8 mouse cellular contexts compared by ENCODE assay signal in the genomic region with DNA sequence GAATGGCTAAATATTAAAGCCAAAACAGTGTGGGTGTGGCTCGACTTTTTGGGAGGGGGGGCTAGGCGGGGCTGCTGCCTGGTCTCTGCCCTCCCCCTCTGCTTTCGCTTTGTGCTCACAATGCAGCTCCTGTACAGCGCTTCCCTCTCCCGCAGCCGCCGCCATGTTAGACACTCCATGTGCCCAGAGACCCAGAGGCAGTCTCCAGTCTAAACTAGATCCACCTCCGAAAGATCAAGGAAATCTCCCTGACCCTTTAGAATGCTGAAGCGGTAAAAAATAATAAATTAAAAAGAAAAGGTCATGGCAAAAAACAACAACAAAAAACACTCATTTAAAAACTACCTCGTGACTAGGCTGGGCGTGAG. TPM values are rescaled to one million over a fixed set of nuclear protein-coding genes. Genes with fewer than 3 reads are reported as not detected.
DNase-seq lines count a peak whose midpoint lies in the region; ATAC-seq and TF ChIP-seq lines count a peak whose summit lies in the region.

No protein-coding gene starts in this region.

- H3K79me2 ChIP-seq in heart, adult 2 months (replicated peaks; ENCODE audit: control insufficient read depth, insufficient read depth, low read length): no peaks in the 10 kb centered on the region; the same call in none of the 2 replicates

- H3K4me3 ChIP-seq in embryonic facial prominence, embryonic 14.5 days (ENCODE audit: low read depth, low read length): peak overlapping the region; percentile 87
- peak overlapping the region; percentile 92 for H3K4me3 ChIP-seq in heart, adult 2 months
- H3K4me3 ChIP-seq in limb, embryonic 13.5 days: peak overlapping the region; percentile 96
- peak overlapping the region; percentile 90 for H3K4me3 ChIP-seq in midbrain, embryonic 15.5 days
- peak overlapping the region; percentile 97 for H3K4me3 ChIP-seq in spleen, adult 2 months (ENCODE audit: extremely low read depth, insufficient read depth, insufficient read length)

- TF ChIP-seq POLR2A in heart, adult 2 months (IDR thresholded peaks at IDR 0.05; ENCODE audit: insufficient read depth, low read depth, low read length): peak; percentile 58; the same call in 1 of the 2 replicates
- TF ChIP-seq POLR2A in spleen, adult 2 months (IDR thresholded peaks at IDR 0.05; ENCODE audit: low read depth, low read length): peak; percentile 54

- H3K4me1 ChIP-seq in embryonic facial prominence, embryonic 14.5 days (ENCODE audit: control insufficient read depth, insufficient read depth, low read length): peaks cover 11% of the 10 kb centered on the region
- H3K4me1 ChIP-seq in heart, adult 2 months (ENCODE audit: control insufficient read depth, insufficient read depth, low read length): no peaks in the 10 kb centered on the region; the same call in 1 of the 2 replicates
- peaks cover 31% of the 10 kb centered on the region for H3K4me1 ChIP-seq in limb, embryonic 13.5 days
- peaks cover 39% of the 10 kb centered on the region for H3K4me1 ChIP-seq in midbrain, embryonic 15.5 days
- no peaks in the 10 kb centered on the region; the same call in none of the 2 replicates for H3K4me1 ChIP-seq in spleen, adult 2 months (ENCODE audit: control insufficient read depth, insufficient read depth, insufficient read length)

- no peaks in the 10 kb centered on the region for H3K27me3 ChIP-seq in embryonic facial prominence, embryonic 14.5 days (replicated peaks; ENCODE audit: control insufficient read depth, insufficient read depth, low read length)
- H3K27me3 ChIP-seq in heart, adult 2 months (ENCODE audit: control insufficient read depth, insufficient read depth, low read length): no peaks in the 10 kb centered on the region
- H3K27me3 ChIP-seq in limb, embryonic 13.5 days: no peaks in the 10 kb centered on the region
- no peaks in the 10 kb centered on the region for H3K27me3 ChIP-seq in midbrain, embryonic 15.5 days (replicated peaks)
- no peaks in the 10 kb centered on the region for H3K27me3 ChIP-seq in spleen, adult 2 months (ENCODE audit: control insufficient read depth, insufficient read depth, low read length)

- intact Hi-C loops in heart, adult 2 months (cut with DNase I): loop anchor here (5.0 to 10.0 kb wide), 4 partner anchors 51 to 311 kb away; partner anchors contain the start of genes Abtb2 and Cat

- no peaks in the 10 kb centered on the region for H3K9me3 ChIP-seq in embryonic facial prominence, embryonic 14.5 days (ENCODE audit: control insufficient read depth, low read length)
- H3K9me3 ChIP-seq in limb, embryonic 13.5 days: no peaks in the 10 kb centered on the region
- no peaks in the 10 kb centered on the region for H3K9me3 ChIP-seq in midbrain, embryonic 15.5 days

- peak overlapping the region; percentile 100 for H3K27ac ChIP-seq in embryonic facial prominence, embryonic 14.5 days (replicated peaks; ENCODE audit: low read depth, low read length)
- peak overlapping the region; percentile 99 for H3K27ac ChIP-seq in heart, adult 2 months
- H3K27ac ChIP-seq in limb, embryonic 13.5 days: peak overlapping the region; percentile 100
- H3K27ac ChIP-seq in midbrain, embryonic 15.5 days: peak overlapping the region; percentile 100
- H3K27ac ChIP-seq in spleen, adult 2 months (ENCODE audit: insufficient read depth, low read length): peak overlapping the region; percentile 95

- 0% methylated on average over 11 of the region's 11 CpGs for WGBS in embryonic facial prominence, embryonic 14.5 days
- 1% methylated on average over 11 of the region's 11 CpGs for WGBS in heart, adult 2 months
- under 1% methylated on average over 11 of the region's 11 CpGs for WGBS in limb, embryonic 13.5 days
- 0% methylated on average over 11 of the region's 11 CpGs for WGBS in midbrain, embryonic 15.5 days
- WGBS in spleen, adult 2 months: under 1% methylated on average over 11 of the region's 11 CpGs

- peak; percentile 78 for ATAC-seq in embryonic facial prominence, embryonic 14.5 days (ENCODE audit: low read depth)
- ATAC-seq in limb, embryonic 13.5 days (ENCODE audit: low FRiP score, low read depth): peak; percentile 75
- peak; percentile 75 for ATAC-seq in midbrain, embryonic 15.5 days (replicated peaks)

- no peak for TF ChIP-seq CTCF in heart, adult 2 months (IDR thresholded peaks at IDR 0.05)
- TF ChIP-seq CTCF in spleen, adult 2 months (IDR thresholded peaks at IDR 0.05; ENCODE audit: extremely low read depth, insufficient read depth, insufficient read length, insufficient replicate concordance): no peak

- peaks cover 32% of the 10 kb centered on the region for H3K36me3 ChIP-seq in embryonic facial prominence, embryonic 14.5 days (ENCODE audit: control insufficient read depth, insufficient read depth, low read length)
- H3K36me3 ChIP-seq in heart, adult 2 months (ENCODE audit: control insufficient read depth, insufficient read depth, low read length): peaks cover 21% of the 10 kb centered on the region
- H3K36me3 ChIP-seq in limb, embryonic 13.5 days: peaks cover 27% of the 10 kb centered on the region
- H3K36me3 ChIP-seq in midbrain, embryonic 15.5 days (replicated peaks): peaks cover 13% of the 10 kb centered on the region; the same call in 1 of the 2 replicates
- H3K36me3 ChIP-seq in spleen, adult 2 months (ENCODE audit: control insufficient read depth, insufficient read depth, low read length): peaks cover 6% of the 10 kb centered on the region; the same call in 1 of the 2 replicates

- TF ChIP-seq EP300 in heart, adult 2 months (IDR thresholded peaks at IDR 0.05; ENCODE audit: insufficient read depth, low read depth, low read length): no peak

- H3K9ac ChIP-seq in embryonic facial prominence, embryonic 14.5 days (ENCODE audit: low read depth, low read length): peak overlapping the region; percentile 89
- peak overlapping the region; percentile 85 for H3K9ac ChIP-seq in heart, adult 2 months (ENCODE audit: low read depth, low read length)
- H3K9ac ChIP-seq in limb, embryonic 13.5 days: peak overlapping the region; percentile 96
- H3K9ac ChIP-seq in midbrain, embryonic 15.5 days: peak overlapping the region; percentile 93

- peak overlapping the region; percentile 62 for H3K4me2 ChIP-seq in embryonic facial prominence, embryonic 14.5 days (ENCODE audit: low read depth, low read length)
- peak overlapping the region; percentile 70 for H3K4me2 ChIP-seq in limb, embryonic 13.5 days (replicated peaks)
- H3K4me2 ChIP-seq in midbrain, embryonic 15.5 days: peak overlapping the region; percentile 68

- peak; percentile 93 for DNase-seq in 3T3-L1 (ENCODE audit: low read depth, low spot score)
- DNase-seq in adrenal gland, postnatal 25 days: peak; percentile 83
- DNase-seq in embryonic facial prominence, embryonic 14.5 days (ENCODE audit: low spot score): peak; percentile 94
- DNase-seq in heart, adult 2 months: peak; percentile 71 to 83
- peak; percentile 68 to 77 for DNase-seq in kidney, adult 8-10 months
- peak; percentile 58 to 80 for DNase-seq in spleen, adult 2 months (ENCODE audit: low read depth in 1 of 2, low spot score in 2 of 2)

RNA-seq across cellular contexts. Expression of gene Caprin1, which starts 1.6 kb away (rescaled TPM):
- 545 and 563 TPM in 2 replicates for total RNA-seq in adrenal gland, postnatal 25 days (2021)
- polyA plus RNA-seq in embryonic facial prominence, embryonic 14.5 days (2014; fragmentation: Nextera tagmentation; extraction: Ambion mirVana): 300 and 335 TPM in 2 replicates
- 100 to 1,000 TPM; 190 to 204 TPM for total RNA-seq in heart, adult 2 months (2021)
- polyA plus RNA-seq in heart, adult 2 months (2012; rRNA removed): 56.1 and 94.6 TPM in 2 replicates
- 319 and 339 TPM in 2 replicates for polyA plus RNA-seq in limb, embryonic 13.5 days (2015; fragmentation: Nextera tagmentation; extraction: Ambion mirVana)
- polyA plus RNA-seq in midbrain, embryonic 15.5 days (2015; fragmentation: Nextera tagmentation; extraction: Ambion mirVana): 364 and 368 TPM in 2 replicates
- polyA plus RNA-seq in spleen, adult 2 months (2012; rRNA removed): 48.8 and 73.9 TPM in 2 replicates

RNA-seq across cellular contexts. Expression of gene Nat10, which starts 34.8 kb away (rescaled TPM):
- total RNA-seq in adrenal gland, postnatal 25 days (2021): 46.9 and 59.8 TPM in 2 replicates
- 21.9 and 22.5 TPM in 2 replicates for polyA plus RNA-seq in embryonic facial prominence, embryonic 14.5 days (2014; fragmentation: Nextera tagmentation; extraction: Ambion mirVana)
- 10 to 100 TPM; 14.0 to 14.2 TPM for total RNA-seq in heart, adult 2 months (2021)
- 26.1 and 30.4 TPM in 2 replicates for polyA plus RNA-seq in heart, adult 2 months (2012; rRNA removed)
- 27.1 and 28.6 TPM in 2 replicates for polyA plus RNA-seq in limb, embryonic 13.5 days (2015; fragmentation: Nextera tagmentation; extraction: Ambion mirVana)
- 20.1 and 20.4 TPM in 2 replicates for polyA plus RNA-seq in midbrain, embryonic 15.5 days (2015; fragmentation: Nextera tagmentation; extraction: Ambion mirVana)
- polyA plus RNA-seq in spleen, adult 2 months (2012; rRNA removed): 35.5 and 40.9 TPM in 2 replicates

Comparison
In these comparisons a context has a peak if more than half of its experiments do, and no peak if none do; other contexts are left out.
1. Peak in every context shown above with its lines: DNase-seq, ATAC-seq, H3K4me3 ChIP-seq and H3K27ac ChIP-seq.